Mouse (Mus musculus) lung, adult 2 months (tissue): ENCODE results near the gene Atp11a.

Experiments
- CTCF ChIP-seq: fragments of 200-500 bp; IDR thresholded peaks from 2 replicates; pipeline ENCODE4 v1.5.1; 2011; ENCODE audit warnings: mild to moderate bottlenecking, low read length, control low read depth; ENCODE audit not compliant: insufficient read depth
- POLR2A ChIP-seq: fragments of 200-500 bp; IDR thresholded peaks from 2 replicates; pipeline ENCODE4 v1.6.1; 2011; ENCODE audit warnings: low read depth, mild to moderate bottlenecking, control low read depth, low read length, borderline replicate concordance; ENCODE audit errors: extremely low read depth

- no peak for TF ChIP-seq CTCF
- TF ChIP-seq POLR2A, result no peak
Observed at GRCm38 (mm10) chr8:12759963-12760362, 3.1 kb downstream of the Atp11a start.
